Mouse (Mus musculus) frontal cortex, postnatal 25 days (tissue): Measurements from ENCODE around the gene Opalin.

Source experiments
- DNase-seq, 2 experiments: peaks; one replicate each; pipeline ENCODE4 v3.0.0; 2022; ENCODE audit warnings: low spot score in 2 of 2

The Opalin gene

DNA sequence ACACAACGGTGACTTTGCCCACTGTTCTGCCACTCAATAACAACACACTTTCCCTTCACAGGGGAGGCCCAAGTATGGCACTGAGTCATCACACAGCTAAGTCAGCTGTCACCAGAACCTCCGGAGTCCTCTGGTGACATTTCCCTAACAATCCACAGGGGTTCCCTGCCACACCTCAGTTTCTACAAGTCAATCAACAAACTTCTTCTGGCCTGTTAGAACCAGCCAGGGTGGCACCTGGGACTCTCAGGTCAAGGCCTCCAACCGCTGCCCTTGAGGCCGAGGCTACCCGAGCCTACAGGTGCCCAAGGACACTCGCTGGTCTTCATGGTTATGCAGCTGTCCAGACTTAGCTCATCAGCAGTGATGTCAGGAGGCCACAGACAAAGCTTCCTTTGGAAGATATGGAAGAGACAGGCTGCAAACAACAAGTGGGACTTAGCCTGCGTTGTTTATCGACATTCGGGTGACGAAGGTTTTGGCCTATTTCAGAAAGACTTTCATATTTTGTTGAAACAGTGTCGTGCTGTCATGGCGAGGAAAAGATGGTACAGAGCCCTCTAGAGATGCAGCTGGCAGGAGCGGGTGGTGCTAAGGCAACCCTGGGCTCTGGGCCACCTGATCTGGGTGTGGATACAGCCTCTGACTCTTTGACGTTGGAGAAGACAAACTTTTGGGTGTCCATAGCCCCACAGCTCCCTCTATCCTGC lies 3.0 kb downstream of the Opalin start:
- DNase-seq = no peak

DNA sequence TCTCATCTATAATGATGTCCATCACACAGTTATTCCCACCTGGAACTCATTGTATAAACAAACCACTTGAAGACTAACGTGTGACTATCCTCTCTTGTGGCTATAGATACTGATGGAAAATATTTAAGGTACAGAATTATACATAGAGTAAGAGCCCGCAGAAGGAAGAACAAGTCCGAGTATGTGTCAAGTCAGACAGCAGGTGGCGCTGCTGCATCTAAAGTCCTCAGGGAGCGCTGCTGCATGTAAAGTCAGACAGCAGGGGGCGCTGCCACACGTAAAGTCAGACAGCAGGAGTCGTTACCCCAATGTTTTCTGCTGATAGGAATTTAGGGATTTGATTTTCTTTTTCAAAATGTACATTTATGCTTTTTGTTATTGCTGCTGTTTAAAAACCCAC lies 5.4 kb downstream of the Opalin start:
- peak; percentile 86 to 87 for DNase-seq

DNA sequence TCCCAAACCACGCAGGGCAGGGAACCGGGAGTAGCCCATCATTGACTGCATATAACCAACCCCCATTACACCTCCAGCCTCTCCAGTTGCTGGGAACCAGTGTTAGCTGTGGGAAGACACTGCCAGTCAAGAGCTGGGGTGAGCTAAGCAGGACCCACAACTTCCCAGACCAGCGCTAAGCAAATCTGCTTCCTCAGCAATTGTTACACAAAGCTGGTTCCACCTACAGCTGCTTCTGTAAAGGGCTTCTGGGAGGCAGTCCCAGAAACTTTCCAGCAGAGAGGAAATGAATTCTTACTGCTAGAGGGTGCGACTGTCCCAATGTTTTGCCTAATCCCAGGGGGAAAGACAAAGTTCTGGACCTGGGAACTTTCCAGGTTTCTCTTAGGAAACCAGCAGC lies 22.2 kb downstream of the Opalin start:
- no peak for DNase-seq

DNA sequence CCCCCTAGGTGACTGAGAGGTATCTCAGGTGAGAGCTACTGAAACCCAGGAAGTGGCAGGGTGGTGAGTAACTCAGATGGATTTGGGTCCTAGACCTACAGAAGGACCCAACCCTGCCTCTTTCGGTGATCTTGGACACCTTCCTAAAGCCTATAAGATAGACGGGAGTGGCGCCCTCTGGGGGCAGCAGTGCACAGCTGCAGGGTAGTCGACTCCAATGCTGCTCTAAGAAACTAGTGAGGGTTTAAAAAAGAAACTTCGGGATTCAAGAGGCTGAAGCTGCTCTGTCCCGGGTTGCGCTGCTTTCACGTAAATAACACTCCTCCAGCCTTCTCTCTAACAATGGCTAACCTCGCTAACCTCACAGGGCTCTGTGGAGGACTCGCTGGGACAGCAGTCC lies 23.4 kb downstream of the Opalin start:
- no peak for DNase-seq

DNA sequence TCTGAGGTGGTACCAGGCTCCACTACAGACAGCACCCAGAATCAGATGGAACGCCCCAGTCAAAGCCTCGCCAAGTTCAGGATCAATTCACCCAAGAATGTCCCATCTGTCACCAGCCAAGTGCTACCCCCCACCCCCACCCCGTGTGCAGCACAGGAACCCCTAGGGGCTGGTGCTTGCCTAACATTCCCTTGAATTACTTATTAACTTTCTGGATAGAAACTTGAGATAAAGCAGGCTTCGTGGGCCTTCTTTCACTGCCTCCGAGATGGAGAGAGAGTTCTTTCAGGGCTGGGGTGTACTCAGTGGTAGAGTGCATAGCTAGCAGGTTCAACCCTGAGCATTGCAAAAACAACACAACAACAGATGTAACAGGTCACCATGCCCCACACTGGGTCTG lies 24.7 kb downstream of the Opalin start:
- DNase-seq = no peak

DNA sequence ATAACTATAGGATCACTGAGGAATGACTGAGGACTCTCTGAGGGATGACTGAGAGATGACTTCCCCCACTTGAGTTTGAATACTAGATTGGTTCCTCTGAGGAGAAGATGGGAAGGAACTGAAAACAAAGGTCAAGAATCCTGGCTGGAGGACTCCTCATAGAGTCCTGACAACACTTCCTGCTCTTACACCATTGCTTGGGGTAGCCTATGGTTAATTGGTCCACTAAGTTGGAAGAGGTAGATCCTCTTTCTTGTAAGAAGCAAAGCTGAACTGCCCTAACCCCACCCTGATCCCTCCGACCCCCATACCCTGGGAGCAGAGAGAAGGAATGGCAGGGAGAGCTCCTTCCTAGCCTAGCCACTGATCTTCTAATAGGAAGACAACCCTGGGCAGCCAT lies 25.2 kb downstream of the Opalin start:
- no peak for DNase-seq

DNA sequence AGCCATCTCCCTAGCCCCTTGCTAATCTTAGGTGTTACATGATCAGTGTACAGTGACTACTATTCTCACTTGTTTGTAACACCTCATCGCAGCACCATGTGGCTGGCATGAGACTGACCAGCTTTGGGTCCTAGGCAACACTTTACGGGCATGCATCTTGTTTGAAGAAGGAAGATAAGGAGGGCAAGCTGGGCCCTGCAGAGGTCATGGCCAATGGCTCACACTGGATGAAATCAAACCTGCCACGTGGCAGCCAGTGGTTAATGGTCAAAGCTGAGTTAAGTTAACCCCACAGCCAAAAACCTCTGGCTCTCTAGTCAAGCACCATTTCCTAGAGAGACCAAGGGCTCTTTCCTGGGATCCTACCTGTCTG lies 28.7 kb downstream of the Opalin start:
- no peak for DNase-seq

DNA sequence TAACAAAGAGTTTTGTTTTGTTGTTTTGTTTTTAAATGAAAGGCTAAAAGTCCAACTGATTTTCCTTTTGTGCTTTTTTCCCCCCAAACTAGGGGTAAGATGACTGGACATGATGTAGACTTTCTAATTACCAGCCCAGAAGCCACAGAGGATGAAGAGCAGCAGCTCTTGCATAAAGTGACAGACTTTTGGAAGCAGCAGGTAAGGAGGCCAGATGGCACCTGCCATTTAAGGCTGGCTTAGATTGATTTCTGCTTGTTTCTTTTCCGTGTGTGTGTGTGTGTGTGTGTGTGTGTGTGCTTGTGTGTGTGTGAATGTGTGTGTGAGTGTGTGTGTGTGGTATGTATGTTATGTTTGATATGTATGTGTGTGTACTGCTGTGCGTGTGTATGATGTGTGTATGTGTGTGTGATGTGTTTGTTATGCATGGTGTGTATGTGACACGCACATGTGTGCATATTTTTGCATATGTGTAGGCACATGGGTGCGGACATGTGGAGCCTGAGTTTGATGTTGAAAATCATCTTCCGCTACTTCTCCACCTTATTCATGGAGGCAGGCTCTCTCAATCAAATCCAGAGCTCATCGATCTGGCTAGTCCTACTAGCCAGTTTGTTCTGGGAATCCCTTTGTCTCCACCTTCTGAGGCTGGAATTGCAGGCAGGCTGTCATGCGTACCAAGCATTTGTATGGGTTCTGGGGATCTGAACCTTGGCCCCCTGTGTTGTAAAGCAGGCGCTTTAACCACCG lies 29.3 kb downstream of the Opalin start:
- DNase-seq = no peak

DNA sequence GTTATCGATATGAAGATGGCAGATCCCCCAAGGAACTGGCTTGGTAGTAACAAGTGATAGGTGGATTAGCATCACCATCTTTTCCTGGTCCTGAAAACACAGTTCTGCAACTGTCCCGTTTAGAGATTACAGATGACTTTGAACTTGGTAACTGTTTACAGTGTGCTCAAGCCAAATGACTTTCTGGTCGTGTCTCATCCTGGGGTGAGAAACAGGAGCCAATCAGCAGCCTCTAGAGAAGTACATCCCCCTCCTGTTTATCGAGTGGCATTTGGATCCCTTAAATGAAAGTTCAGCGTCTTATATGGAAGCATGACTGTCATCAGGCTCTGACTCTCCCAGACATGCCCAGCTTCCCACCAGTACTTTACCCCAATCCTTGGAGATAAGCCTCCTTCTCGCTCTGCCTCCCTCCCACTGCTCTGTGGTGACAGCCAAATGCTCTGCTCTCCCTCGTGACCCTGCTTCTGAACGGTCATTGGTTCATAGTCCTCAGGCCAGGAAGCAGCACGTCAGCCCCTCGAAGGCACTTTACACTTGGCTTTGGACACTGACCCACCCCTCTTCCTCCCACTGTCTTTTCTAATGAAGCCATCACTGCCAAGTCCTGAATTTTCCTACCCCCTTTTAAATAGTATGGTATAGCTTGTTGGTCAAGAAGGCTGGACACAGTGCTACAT lies 31.7 kb downstream of the Opalin start:
- DNase-seq = no peak

DNA sequence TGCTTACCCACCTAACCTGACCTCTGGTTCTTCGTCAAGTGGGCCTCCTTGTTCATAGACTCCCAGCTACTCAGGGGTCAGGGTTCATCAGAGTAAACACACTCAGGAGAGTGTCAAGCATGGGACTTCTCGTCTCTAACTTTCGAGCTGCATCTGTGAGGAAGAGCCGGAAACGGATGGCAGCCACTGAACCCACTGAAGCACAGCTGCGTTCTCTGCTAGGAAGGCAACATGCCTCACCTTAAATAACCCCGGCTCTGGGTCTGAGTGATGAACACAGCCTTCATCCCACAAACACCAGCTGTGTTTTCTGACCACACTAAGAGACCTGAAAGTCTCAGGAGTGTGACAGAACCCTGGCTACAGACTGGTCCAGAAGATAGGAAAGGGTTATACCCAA lies 37.8 kb downstream of the Opalin start:
- no peak for DNase-seq

DNA sequence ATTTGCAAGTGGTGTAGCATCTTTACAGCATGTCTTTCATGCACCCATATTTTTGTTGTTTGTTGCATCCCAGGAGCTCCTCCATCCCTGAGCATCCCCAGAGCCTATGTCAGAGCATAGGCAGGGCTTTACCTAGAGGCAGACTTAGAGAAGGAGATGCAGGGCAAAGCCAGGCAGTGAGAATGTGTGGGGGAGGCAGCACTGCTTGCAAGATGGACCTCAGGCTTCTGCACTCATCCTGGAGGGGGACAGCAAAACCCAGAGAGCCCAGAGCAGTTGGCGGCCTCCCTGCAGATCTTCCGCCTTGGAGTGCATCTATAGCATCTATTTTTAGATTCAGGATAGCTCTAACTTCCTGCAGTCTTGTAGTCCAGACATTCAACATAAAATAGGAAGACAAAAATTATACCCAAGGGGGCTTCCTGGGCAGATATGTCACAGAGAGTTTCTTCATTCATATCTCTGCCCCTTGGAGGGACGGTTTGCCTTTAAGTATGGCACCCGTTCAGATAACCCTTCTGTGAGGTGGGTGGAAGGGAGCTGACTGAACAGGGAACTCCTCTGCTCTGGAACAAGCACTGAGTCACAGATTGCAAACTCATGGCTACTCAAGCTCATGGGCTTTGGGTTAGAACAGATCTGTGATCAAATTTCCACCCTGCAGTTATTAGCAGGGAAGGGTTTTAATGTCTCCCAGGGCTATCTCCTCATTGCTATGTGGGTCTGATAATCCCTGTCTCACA lies 40.9 kb downstream of the Opalin start:
- no peak for DNase-seq

DNA sequence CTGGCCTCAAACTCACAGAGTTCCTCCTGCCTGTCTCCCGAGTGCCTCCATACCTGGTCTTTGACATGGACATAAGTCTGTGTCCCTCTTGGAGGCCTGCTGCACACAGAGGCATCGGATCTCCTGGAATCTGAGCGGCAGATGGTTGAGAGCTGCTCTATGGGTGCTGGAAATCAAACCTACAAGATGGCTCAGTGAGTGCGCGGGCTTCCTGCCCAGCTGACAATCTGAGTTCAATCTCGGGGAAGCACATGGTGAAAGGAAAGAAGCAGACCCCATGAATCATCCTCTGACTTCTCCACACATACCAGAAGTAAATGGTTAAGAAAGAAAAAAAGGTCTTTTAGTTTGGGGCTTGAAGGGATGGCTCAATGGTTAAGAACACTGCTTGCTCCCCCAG lies 45.0 kb downstream of the Opalin start:
- DNase-seq = no peak

DNA sequence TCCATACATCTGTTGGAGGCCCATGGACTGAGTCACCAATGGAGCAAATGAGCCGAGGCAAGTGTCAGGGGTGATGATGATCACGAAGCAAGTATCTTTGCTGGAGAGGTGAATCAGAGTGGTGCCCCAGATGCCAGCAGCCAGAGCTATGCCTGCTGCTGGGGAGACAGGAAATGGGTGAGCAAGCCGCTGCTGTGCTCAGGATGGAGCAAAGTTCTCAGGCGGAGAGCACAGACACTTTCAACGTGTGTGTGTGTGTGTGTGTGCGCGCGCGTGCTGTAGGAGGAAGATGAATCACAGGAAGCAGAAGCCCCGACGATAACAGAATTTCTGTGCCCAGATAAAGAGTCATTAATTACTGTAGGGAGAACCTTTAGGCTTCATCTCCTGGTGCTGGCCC lies 45.9 kb downstream of the Opalin start:
- no peak for DNase-seq

DNA sequence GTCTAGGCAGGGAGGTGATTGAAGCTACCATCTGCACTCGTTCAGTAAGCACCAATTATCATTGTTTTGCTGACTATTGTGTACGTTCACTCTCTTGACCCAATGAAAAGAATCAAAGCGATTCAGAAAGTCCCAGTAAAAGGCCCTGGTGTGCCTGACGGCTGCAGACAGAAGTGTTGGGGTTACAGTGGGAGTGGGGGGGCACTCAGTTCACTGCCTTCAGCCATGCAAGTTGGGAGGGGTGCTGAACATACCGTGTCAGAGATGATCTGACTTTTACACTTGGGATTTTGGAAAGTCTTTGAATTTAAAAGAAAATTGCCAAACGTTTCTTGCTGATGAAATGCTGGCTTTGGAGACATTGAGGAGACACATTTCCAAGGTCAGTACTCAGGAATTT lies 46.8 kb downstream of the Opalin start:
- no peak for DNase-seq

DNA sequence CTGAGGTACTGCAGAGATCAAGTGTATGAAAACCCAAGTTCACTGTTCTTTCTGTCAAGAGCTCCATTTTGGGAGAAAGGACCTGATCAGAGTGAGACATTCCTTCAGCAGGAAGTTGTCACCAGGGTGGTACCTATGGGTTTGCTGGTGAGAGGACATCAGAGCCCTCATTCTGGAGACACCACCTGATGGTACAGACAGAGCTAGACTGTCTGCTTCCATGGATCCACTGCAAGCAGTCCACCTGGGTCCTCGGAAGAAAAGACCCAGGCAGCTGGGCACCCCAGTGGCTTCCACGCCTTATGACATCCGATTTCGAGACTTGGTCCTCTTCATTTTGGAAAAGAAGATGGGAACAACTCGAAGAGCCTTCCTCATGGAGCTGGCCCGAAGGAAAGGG lies 47.7 kb downstream of the Opalin start, which contains the start of gene Dntt:
Dntt (plus strand) TSS at position 57 of the 400 bp plus-strand sequence.
- DNase-seq = no peak

DNA sequence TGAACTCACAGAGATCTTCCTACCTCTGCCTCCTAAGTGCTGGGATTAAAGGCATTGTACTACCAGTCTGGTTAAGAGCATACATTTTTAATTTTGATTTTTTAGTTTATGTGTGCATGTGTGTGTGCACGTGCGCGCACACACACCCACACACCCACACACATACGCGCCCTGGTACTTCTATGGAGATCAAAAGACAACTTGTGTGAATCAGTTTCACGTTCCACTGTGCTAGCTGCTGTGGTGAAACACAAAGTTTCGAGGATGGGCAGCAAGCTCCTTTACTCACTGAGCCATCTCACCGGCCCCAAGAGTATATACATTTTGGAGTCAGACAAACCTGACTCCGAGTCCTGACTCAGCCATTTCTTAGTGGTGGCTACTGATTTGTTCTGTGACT lies 49.3 kb downstream of the Opalin start:
- no peak for DNase-seq

DNA sequence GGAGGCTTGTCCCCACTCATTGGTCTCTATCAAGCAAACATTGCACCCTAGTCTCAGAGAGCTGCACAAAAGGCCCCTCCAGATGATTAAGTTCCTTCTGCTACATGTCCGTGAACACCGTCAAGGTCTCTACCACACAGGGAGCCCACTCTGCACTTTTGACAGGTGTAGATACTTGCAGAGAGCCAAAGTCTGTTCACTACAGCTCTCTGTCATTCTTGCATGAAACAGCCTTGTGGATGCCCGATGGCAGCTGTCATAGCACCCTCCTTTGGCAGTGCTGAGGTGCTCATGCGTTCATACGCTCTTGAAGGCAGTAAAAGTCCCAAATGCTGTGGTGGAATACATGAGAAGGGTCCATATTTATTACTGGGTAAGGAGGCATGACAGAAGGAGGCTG lies 49.9 kb downstream of the Opalin start:
- DNase-seq = no peak

DNA sequence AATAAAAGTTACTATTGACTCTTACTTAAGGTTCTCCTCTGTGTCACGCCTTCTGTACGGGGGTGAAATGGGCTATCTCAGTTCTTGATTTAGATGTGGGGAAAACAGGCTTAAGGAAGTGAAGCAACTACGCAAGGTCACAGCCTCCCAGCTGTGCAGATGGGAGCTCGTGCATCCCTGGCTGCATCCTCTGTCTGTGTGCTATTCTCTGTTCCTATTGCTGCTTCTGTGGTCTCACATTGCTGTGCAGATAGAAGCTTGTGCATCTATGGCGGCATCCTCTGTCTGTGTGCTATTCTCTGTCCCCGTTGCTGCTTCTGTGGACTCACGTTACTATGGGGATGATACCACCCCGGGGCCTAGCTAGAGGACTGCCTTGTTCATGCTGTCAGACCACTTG lies 50.4 kb downstream of the Opalin start:
- no peak for DNase-seq

DNA sequence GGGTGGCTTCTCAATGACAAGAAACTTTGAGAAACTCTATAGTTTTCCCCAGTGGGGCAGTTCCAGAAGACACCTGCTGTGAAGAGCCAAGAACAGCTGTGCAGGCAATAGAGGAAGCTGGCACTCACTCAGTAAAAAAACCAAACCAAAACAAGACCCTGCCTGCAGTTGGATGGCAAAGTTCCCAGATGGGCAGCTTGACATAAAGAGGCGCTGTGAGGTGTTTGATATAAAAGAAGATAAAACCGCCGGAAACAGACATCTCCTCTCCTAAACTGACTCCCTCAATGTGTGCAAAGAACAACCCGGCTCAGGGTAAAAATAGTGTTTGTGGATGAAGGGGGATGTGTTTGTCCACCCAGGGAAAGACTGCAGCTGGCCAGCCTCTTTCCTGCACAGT lies 54.7 kb downstream of the Opalin start:
- DNase-seq = no peak

DNA sequence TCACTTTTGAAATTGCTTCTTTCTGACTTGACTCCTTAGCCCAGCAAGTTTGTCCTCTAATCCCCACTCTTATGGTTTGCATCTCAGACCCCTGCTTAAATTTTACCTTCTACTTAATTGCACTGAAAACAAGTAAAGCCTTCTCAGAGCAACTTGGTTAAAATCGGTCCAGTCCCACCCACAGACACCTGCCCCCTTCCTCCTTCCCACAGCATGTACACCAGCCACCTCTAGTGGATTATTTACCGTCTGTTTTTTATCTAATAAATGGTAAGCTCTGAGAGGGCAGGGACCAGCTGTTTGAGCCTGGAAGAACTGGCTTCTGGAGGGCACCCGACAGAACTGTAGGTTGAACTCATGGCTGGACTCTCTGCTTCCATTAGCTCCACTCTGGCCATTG lies 56.4 kb downstream of the Opalin start:
- DNase-seq = no peak

DNA sequence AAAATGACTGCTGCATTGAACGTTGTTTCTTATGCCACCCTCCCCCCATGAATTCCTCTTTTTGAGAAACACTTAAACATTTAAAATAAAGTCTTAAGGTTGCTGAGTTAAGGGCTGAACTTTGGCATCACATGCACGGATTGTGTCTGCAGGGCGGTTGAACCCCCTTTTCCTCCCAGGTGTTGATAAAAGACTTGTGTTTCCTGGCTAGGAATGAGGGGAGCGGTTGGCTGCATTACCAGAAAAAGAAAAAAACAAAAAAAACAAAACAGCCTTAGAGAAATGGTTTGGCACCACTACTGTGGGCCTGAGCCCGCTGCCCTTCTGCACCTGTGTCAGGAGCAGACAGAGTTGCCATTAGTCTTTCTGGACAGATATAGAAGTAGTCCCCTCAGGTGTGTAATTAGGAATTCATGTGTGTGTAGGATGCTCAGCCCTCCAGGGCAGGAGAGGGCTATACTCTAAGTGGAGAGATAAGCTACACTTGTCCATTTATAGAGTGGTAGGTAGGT lies 57.7 kb downstream of the Opalin start:
- no peak for DNase-seq
